Mouse (Mus musculus) embryonic facial prominence, embryonic 11.5 days (tissue): ENCODE data around the gene Taf6. TPM values are rescaled to one million over a fixed set of nuclear protein-coding genes. Genes with fewer than 3 reads are reported as not detected.
A peak's percentile ranks its signal among the peaks of the same experiment; 100 is the strongest.

Experiments
- ATAC-seq: fragments of 200-750 bp; cut with Nextera tagmentation; replicated peaks from 2 replicates; pipeline ENCODE4 v1.8.0; 2017; ENCODE audit warnings: low read depth; ENCODE audit not compliant: insufficient number of reproducible peaks, low FRiP score, low TSS enrichment
- DNase-seq: peaks from one replicate; pipeline ENCODE4 v3.0.0-alpha.2; 2015; ENCODE audit warnings: low spot score
- H3K27ac ChIP-seq: fragments of 300-500 bp; sonication (generic); replicated peaks from 2 replicates; pipeline ENCODE4 v1.5.1; 2014; ENCODE audit warnings: mild to moderate bottlenecking, low read depth, low read length, control low read depth
- H3K27me3 ChIP-seq: fragments of 300-500 bp; sonication (generic); 2 replicates; pipeline ENCODE4 v1.6.1; 2014; ENCODE audit warnings: mild to moderate bottlenecking, low read length, moderate library complexity, mixed read lengths; ENCODE audit not compliant: control insufficient read depth, insufficient read depth
- H3K36me3 ChIP-seq: fragments of 300-500 bp; sonication (generic); replicated peaks from 2 replicates; pipeline ENCODE4 v1.6.1; 2014; ENCODE audit warnings: low read depth, mild to moderate bottlenecking, low read length, moderate library complexity, mixed read lengths; ENCODE audit not compliant: control insufficient read depth, insufficient read depth
- H3K4me1 ChIP-seq: fragments of 300-500 bp; sonication (generic); 2 replicates; pipeline ENCODE4 v1.6.1; 2014; ENCODE audit warnings: low read length, mixed read lengths; ENCODE audit not compliant: control insufficient read depth, insufficient read depth
- H3K4me2 ChIP-seq: fragments of 300-500 bp; sonication (generic); 2 replicates; pipeline ENCODE4 v1.6.1; 2014; ENCODE audit warnings: low read depth, mild to moderate bottlenecking, control low read depth, low read length, moderate library complexity
- H3K4me3 ChIP-seq: fragments of 300-500 bp; sonication (generic); 2 replicates; pipeline ENCODE4 v1.5.1; 2014; ENCODE audit warnings: low read depth, low read length, control low read depth
- H3K9ac ChIP-seq: fragments of 300-500 bp; sonication (generic); replicated peaks from 2 replicates; pipeline ENCODE4 v1.6.1; 2014; ENCODE audit warnings: mild to moderate bottlenecking, control low read depth, low read length
- H3K9me3 ChIP-seq: fragments of 300-500 bp; sonication (generic); replicated peaks from 2 replicates; pipeline ENCODE4 v1.6.1; 2016; ENCODE audit warnings: mild to moderate bottlenecking, low read length, inconsistent platforms, mixed read lengths; ENCODE audit not compliant: control insufficient read depth
- WGBS: fragments of 180-500 bp; shearing (Covaris S2); extraction: QIAGEN DNeasy Blood & Tissue Kit; methylation state at CpG from one replicate; pipeline ENCODE4 v1.1.7; 2014; 5-methylcytosine and 5-hydroxymethylcytosine counted together
- microRNA counts: library from miRNA; unstranded; fragments of <30 nt; microRNA quantifications from one replicate; lab custom pipeline; 2016
- microRNA-seq: library from miRNA; unstranded; fragments of <30 nt; microRNA quantifications from one replicate; pipeline ENCODE4, GENCODE M21; 2016; ENCODE audit warnings: borderline number of aligned reads
- polyA plus RNA-seq: library from polyadenylated mRNA; unstranded; fragments of >200 nt; fragmentation: Nextera tagmentation; extraction: Ambion mirVana; gene quantifications from 2 replicates; pipeline ENCODE4 v1.2.1, GENCODE M21; 2014

Gene Taf6
- polyA plus RNA-seq, 1 experiment from 2014 or later, result 125 TPM

- H3K36me3 ChIP-seq, result peaks cover 13% of the 10 kb centered on the region
- DNase-seq (peak; percentile 83), ATAC-seq (peak; percentile 44; the same call in 1 of the 2 replicates)
These were observed 49.2 kb downstream of the Taf6 start for GRCm38 (mm10) chr5:138137935-138138549.

GRCm38 (mm10) chr5:138137257-138137656 is 50.0 kb downstream of the Taf6 start:
- no peak overlapping the region for H3K9ac ChIP-seq
- peaks cover 19% of the 10 kb centered on the region for H3K36me3 ChIP-seq
- no peak overlapping the region for H3K4me2 ChIP-seq
- H3K27ac ChIP-seq, result no peak overlapping the region
- no peaks in the 10 kb centered on the region for H3K9me3 ChIP-seq
- H3K4me1 ChIP-seq, result no peaks in the 10 kb centered on the region
- 87% methylated on average over 4 of the region's 4 CpGs for WGBS
- DNase-seq (no peak), ATAC-seq (no peak)
- H3K27me3 ChIP-seq, result no peaks in the 10 kb centered on the region
- no peak overlapping the region for H3K4me3 ChIP-seq

More at GRCm38 (mm10) chr5:138137935-138138549, 49.2 kb downstream of the Taf6 start:
- no peaks in the 10 kb centered on the region for H3K27me3 ChIP-seq
- no peaks in the 10 kb centered on the region for H3K4me1 ChIP-seq
- H3K9me3 ChIP-seq, result no peaks in the 10 kb centered on the region
- no peak overlapping the region for H3K9ac ChIP-seq
- H3K4me2 ChIP-seq, result no peak overlapping the region
- no peak overlapping the region for H3K27ac ChIP-seq
- no peak overlapping the region for H3K4me3 ChIP-seq
- 59% methylated on average over 8 of the region's 8 CpGs for WGBS

- H3K4me1 ChIP-seq, result no peaks in the 10 kb centered on the region
- no peak overlapping the region for H3K9ac ChIP-seq
- no peak overlapping the region for H3K4me3 ChIP-seq
- DNase-seq (no peak), ATAC-seq (no peak)
- no peak overlapping the region for H3K4me2 ChIP-seq
- H3K36me3 ChIP-seq, result peaks cover 27% of the 10 kb centered on the region
- H3K27me3 ChIP-seq, result no peaks in the 10 kb centered on the region
- 90% methylated on average over 5 of the region's 5 CpGs for WGBS
- H3K27ac ChIP-seq, result no peak overlapping the region
- H3K9me3 ChIP-seq, result no peaks in the 10 kb centered on the region
These were observed 54.7 kb downstream of the Taf6 start for GRCm38 (mm10) chr5:138132425-138133064.

MicroRNAs encoded within 50 kb of the gene (microRNA counts, 519-probe panel; counts per million panel counts)
- microRNA mmu-miR-106b (lab: Ali Mortazavi, UCI) (5,199 counts per million, percentile 90 among the panel's probes with 10 or more counts), microRNA mmu-miR-25 (lab: Ali Mortazavi, UCI) (6,255 counts per million, percentile 97 among the panel's probes with 10 or more counts), microRNA mmu-miR-93 (lab: Ali Mortazavi, UCI) (5,155 counts per million, percentile 88 among the panel's probes with 10 or more counts)

Small RNA genes lying within 50 kb of the gene (microRNA-seq; reads per million reads assigned to microRNA genes)
- 13,349 reads per million, percentile 95 among the genes with 10 or more reads in this experiment for gene Mir106b
- gene Mir25, result 1,044 reads per million, percentile 72 among the genes with 10 or more reads in this experiment
- gene Mir93, result 16,929 reads per million, percentile 97 among the genes with 10 or more reads in this experiment

Other genes starting within 250 kb of the Taf6 start
- 0.29 TPM in 1 of 2 replicates, not detected in the other for gene Gjc3, start 224.4 kb downstream of the Taf6 start, polyA plus RNA-seq
- not detected in 2 replicates for gene Azgp1, start 205.9 kb downstream of the Taf6 start, polyA plus RNA-seq
- not detected in 2 replicates for gene Smok3a, start 166.2 kb downstream of the Taf6 start, polyA plus RNA-seq
- not detected in 2 replicates for gene Smok3b, start 166.0 kb downstream of the Taf6 start, polyA plus RNA-seq
- gene Smok3c, start 134.3 kb downstream of the Taf6 start, polyA plus RNA-seq, result not detected in 2 replicates
- gene Zkscan1, start 102.4 kb downstream of the Taf6 start, polyA plus RNA-seq, result 37.6 and 40.1 TPM in 2 replicates
- gene Zscan21, start 70.5 kb downstream of the Taf6 start, polyA plus RNA-seq, result 97.3 and 110 TPM in 2 replicates
- 16.3 and 16.4 TPM in 2 replicates for gene Zfp113, start 31.7 kb downstream of the Taf6 start, polyA plus RNA-seq
- gene Cops6, start 26.4 kb downstream of the Taf6 start, polyA plus RNA-seq, result 272 and 292 TPM in 2 replicates
- 15.9 and 19.7 TPM in 2 replicates for gene Ap4m1, start 15.4 kb downstream of the Taf6 start, polyA plus RNA-seq
- gene Mcm7, start 15.0 kb downstream of the Taf6 start, polyA plus RNA-seq, result 303 and 307 TPM in 2 replicates
- 56.4 and 61.6 TPM in 2 replicates for gene Cnpy4, start within 50 bp of the Taf6 start, polyA plus RNA-seq
- gene Mblac1, start 6.9 kb upstream of the Taf6 start, polyA plus RNA-seq, result 8.1 and 8.6 TPM in 2 replicates
- gene Nxpe5, start 38.4 kb upstream of the Taf6 start, polyA plus RNA-seq, result not detected in 2 replicates
- 36.8 and 42.9 TPM in 2 replicates for gene Lamtor4, start 68.0 kb upstream of the Taf6 start, polyA plus RNA-seq
- gene BC037034, start 76.6 kb upstream of the Taf6 start, polyA plus RNA-seq, result 3.9 and 4.6 TPM in 2 replicates
- gene Gal3st4, start 85.4 kb upstream of the Taf6 start, polyA plus RNA-seq, result 4.0 and 5.4 TPM in 2 replicates
- gene Gm43720, start 92.5 kb upstream of the Taf6 start, polyA plus RNA-seq, result 0.03 TPM in 1 of 2 replicates, not detected in the other
- 10.8 and 11.9 TPM in 2 replicates for gene Gpc2, start 92.6 kb upstream of the Taf6 start, polyA plus RNA-seq
- 4.0 and 5.8 TPM in 2 replicates for gene Stag3, start 92.8 kb upstream of the Taf6 start, polyA plus RNA-seq
- not detected in 2 replicates for gene Pvrig, start 154.5 kb upstream of the Taf6 start, polyA plus RNA-seq